Mouse (Mus musculus): ENCODE results near the gene Smim14.

The Smim14 gene

DNA sequence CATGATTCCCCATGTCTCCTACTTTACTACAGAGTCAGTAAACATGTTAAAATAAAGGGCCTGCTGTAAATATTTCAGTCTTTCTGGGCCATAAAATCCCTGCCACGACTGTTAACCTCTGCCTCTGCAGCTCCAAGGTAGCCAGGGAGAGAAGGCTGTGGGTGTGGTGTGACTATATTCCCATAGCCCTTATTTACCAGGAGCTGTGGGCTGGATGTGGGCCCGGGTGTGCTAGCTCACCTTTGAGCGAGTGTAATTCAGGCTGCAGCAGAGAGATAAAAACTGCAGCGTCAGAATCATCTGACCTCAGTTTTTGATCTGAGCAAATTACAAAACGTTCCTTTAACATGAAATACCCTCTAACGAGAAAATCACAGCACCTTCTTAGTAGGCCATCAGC, 116.2 kb downstream of the Smim14 start:
- in situ Hi-C loops (cut with MboI; ENCODE audit: low sequenced_read_pairs), result no loop called here

DNA sequence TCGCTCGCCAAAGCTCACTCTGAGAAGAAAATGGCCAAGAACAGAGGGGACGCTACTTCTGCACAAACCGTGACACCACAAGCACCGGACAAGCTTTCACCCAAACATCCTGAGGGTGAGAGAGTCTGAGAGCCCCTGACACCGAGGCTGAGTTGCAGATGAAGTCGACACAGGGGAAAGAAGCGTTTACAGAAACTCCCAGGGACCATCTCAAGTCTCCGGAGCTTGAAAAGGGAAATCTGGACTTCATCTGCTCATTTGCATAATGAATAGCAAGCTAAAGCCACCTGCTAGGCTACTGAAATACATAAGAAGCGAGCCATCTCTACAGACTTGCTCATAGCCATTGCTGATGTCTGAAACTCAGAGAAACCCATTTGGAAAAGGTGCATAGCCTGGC, 117.8 kb downstream of the Smim14 start:
- in situ Hi-C loops (cut with MboI; ENCODE audit: low sequenced_read_pairs), result no loop called here

DNA sequence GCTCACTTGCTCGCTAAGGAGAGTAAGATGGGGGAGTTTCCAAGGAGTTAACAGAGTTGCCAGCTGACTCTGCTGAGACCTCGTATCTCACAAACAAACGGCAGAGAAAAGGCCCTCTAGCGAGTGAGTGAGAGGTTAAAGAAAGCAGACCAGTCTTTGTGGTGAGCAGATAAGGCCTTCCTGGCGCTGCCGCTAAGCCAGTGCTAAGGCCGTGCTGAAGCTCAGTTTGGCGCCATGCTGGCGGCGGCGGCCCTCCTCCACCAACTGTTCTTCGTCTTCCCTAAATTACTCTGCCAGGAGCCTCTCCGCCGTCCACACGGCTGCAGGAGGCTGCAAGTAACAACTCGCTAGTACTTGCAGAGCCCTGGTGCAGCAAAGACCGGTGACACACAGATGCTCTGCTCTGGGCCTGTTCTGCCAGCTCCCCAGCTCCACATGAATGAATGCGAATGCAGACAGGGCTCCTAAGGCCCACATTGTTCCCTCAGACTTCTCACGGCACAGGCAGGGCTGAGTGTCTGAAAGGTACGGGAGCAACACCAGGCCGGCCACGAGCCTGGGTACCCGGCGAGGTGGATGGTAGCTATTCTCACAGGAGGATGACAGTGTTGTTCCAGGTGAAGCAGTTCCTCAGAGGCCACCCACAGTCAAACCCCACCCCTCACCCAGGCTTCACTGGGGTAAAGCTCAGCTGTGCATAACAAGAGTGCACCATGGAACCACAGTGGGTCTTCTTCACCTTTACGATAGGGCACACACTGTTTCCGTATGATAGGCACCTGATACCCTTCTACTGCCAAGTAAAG, 121.1 kb downstream of the Smim14 start:
- in situ Hi-C loops (cut with MboI; ENCODE audit: low sequenced_read_pairs), result no loop called here

DNA sequence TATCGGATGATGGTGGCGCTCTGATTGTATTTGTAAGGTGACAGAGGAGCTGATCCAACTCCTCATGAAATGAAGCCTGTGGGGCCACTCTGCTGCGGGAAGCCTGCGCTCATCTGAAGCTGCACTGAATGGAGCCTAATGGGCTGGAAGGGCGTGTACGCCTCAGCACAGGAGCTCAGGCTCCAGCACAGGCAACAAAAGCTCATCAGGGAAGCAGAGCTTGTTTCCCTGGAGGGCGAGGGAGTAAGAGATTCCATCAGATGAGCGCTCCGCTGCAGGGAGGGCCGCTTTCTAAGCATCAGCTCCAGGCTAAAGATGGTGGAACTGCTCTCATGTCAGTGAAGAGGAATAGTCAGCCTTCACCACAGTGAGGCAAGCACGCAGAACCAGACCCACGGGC, 129.0 kb downstream of the Smim14 start:
- in situ Hi-C loops (cut with MboI; ENCODE audit: low sequenced_read_pairs), result no loop called here

DNA sequence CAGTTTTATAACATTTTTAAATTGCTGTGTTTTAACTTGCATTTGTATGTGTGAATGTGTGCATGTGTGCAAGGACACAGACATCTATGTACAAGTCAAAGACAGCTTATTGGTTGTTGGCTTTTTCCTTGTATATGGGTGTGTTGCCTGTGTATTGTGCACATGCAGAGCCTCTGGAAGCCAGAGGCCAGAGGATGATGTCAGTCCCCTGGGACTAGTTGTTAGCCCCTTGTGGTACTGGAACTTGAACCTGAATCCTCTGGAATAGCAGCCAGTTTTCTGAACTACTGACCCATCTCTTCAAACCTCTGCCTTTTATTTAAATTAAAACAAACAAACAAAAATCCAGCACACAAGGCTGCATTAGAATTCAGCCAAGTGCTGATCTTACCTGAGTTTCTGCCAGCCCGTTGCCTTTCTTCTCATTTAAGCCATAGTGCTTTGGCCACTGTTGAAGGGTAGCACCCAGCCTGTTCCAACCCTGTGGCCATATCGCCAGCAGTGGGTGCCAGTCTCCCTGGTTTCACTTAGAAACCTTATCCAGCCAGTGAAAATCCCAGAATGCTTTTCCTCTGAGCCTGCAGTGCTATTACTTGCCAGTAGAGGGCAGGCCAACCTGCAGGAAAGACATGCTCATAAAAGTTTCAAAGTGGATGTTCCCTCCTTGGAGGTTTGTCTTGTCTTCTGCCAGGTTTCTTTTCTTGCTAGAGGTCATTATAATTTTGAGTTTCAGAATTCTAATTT, 135.6 kb downstream of the Smim14 start:
- in situ Hi-C loops (cut with MboI; ENCODE audit: low sequenced_read_pairs), result no loop called here
